Mouse (Mus musculus) right cerebral cortex, adult 18-20 months (tissue): ENCODE measurements around the gene Fam78a.
A peak's percentile ranks its signal among the peaks of the same experiment; 100 is the strongest.

ENCODE experiments used
- DNase-seq: peaks from one replicate; pipeline ENCODE4 v3.0.0; 2022; ENCODE audit warnings: mixed read lengths

Gene Fam78a

DNA sequence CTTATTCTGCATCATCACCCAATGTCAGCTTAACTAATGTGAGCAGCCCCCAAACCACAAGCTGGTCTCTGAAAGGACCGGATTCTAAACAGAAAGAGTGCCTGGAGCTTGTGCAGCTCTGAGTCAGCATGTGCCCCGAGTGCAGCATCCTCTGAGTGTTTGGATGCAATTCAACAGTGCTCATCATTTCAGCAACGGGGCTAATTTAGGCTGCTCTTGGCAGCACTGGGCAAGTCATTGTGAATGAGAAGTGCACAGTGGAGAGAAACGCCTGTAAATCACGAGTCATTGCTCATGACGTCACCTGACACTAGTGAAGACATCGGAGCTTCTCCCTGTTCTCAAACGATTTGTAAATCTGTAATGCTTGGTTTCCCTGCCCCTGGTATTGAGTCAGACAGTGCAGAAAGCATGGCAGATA is 46.0 kb downstream of the Fam78a start:
- peak; percentile 73 for DNase-seq

DNA sequence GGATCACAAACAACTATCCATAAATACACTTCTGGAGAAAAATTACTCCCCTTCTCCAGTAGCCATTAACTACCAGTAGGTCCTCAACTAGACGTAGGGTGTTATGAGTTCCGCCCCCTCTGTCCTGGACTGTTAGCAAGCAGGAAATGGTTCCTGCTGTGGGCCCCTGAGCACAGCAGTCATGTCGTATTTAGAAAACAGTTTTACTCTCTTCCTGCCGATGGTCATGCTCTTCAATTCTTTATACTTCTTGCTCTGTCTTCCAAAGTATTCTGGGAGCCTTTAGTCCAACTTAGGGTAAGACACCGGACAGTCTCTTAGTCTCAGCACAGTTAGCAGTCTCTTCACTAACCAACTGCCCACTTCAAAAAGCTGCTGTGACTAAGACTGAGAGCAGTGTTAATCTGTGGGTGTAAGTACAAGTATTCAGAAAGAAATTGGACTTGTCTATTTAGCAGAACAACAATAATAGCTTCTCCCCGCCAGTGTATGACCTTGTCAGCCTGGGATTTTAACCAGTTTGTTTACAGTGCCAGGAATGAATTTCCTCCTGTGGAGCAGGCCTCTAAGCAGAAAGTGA is 47.3 kb downstream of the Fam78a start:
- no peak for DNase-seq

GRCm38 (mm10) chr2:32034206-32034605 is 50.5 kb downstream of the Fam78a start:
- no peak for DNase-seq

DNA sequence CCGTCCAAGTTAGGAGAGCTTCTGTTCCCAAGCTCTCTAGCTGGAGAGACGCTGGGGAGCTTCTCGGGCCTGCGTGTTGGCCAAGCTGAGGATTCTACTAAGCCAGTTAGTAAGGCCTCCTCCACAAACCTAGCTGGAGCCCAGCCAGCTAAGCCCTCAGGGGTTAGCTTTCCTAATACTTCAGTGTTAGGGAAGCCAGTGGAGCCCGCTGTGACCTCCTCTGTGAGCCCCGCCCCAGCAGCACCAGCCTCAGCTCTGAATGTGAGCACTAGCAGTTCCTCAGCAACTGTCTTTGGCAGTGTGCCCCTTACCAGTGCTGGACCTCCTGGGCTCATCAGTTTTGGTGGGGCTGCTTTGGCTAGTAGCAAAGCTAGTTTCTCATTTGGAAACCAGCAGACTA is 51.2 kb downstream of the Fam78a start:
- peak; percentile 17 for DNase-seq

- peak; percentile 67 for DNase-seq
Observed at GRCm38 (mm10) chr2:32029636-32030035, 55.0 kb downstream of the Fam78a start.

DNA sequence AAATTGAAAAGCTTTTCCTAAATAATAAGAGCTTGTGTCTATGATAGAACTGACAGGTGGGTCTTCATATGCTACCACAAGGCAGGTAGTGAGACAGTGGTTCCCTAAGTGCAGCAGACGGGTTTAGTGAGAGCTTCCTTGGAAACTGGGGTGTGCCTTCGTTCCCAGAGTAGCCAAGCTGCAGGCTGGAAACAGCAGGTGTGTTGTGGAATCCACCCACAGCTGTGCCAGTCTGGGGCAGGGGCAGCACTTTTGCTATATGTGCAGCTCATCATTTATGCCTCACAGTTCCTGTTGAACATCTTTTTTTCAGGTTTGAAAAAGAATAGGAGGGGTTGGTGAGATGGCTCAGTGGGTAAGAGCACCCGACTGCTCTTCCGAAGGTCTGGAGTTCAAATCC is 60.3 kb downstream of the Fam78a start:
- no peak for DNase-seq

GRCm38 (mm10) chr2:32020229-32020628 is 64.4 kb downstream of the Fam78a start:
- no peak for DNase-seq

- DNase-seq = no peak
Observed at GRCm38 (mm10) chr2:32019704-32020103, 65.0 kb downstream of the Fam78a start.

DNA sequence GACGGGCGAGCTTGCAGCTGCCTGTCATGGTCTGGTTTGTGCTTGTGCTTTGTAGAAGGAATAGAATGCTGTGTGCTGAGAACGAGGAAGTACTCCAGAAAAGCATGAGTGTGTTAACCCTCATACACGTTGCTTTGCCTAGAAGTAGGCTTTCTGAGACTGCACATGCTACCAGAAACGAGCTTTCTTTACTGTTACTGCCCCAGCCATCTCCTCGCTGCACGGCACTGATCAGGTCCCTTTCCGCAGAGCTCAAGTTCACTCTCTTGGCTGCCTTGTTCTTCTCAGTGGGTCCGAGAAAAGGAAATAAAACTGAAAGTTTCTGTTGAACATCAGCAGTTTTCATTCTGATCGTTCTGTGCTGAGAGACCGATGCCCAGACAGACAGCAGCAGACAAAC is 75.9 kb downstream of the Fam78a start:
- no peak for DNase-seq

- no peak for DNase-seq
Observed at GRCm38 (mm10) chr2:32008311-32008710, 76.3 kb downstream of the Fam78a start.
